Mouse (Mus musculus) T-helper 2 cell (primary cell): ENCODE results near the gene Rps11.
"Not testable (repeated sequence)": the region's sequence is repeated elsewhere in the genome, so short reads cannot be mapped to it uniquely, and the experiment has no call there.

Experiments used
- in situ Hi-C: fragments of 300-600 bp; cut with MboI, MseI; formaldehyde crosslinking; loops from one replicate; pipeline ENCODE4 v1.15.1; 2025; ENCODE audit warnings: high pct_unique_total_duplicates

The Rps11 gene

GRCm38 (mm10) chr7:45133446-45134159 is 9.4 kb upstream of the Rps11 start:
- in situ Hi-C loops, result no loop called here

- in situ Hi-C loops, result no loop called here
Measured at GRCm38 (mm10) chr7:45131850-45132249, 7.6 kb upstream of the Rps11 start.

GRCm38 (mm10) chr7:45129776-45130512 is 5.7 kb upstream of the Rps11 start:
- in situ Hi-C loops, result no loop called here

- in situ Hi-C loops, result no loop called here
Measured at GRCm38 (mm10) chr7:45129318-45129717, 5.1 kb upstream of the Rps11 start.

GRCm38 (mm10) chr7:45128624-45129246 is 4.5 kb upstream of the Rps11 start, which contains the start of gene Rpl13a:
Gene Rpl13a (minus strand): TSS chr7:45128761.
- in situ Hi-C loops, result no loop called here

GRCm38 (mm10) chr7:45127700-45128224 is 3.5 kb upstream of the Rps11 start:
- in situ Hi-C loops, result no loop called here

GRCm38 (mm10) chr7:45126844-45127699 is 2.8 kb upstream of the Rps11 start:
- in situ Hi-C loops, result no loop called here

- in situ Hi-C loops, result no loop called here
Measured at GRCm38 (mm10) chr7:45126147-45126843, 2.1 kb upstream of the Rps11 start.

- in situ Hi-C loops, result not testable (repeated sequence)
Measured at GRCm38 (mm10) chr7:45125649-45126048, 1.4 kb upstream of the Rps11 start.

- in situ Hi-C loops, result no loop called here
Measured at GRCm38 (mm10) chr7:45125144-45125600, 933 bp upstream of the Rps11 start.

GRCm38 (mm10) chr7:45123186-45123570 is 1.1 kb downstream of the Rps11 start:
- in situ Hi-C loops, result no loop called here

- in situ Hi-C loops, result no loop called here
Measured at GRCm38 (mm10) chr7:45122561-45123185, 1.6 kb downstream of the Rps11 start.

GRCm38 (mm10) chr7:45121966-45122365 is 2.3 kb downstream of the Rps11 start:
- in situ Hi-C loops, result no loop called here

- in situ Hi-C loops, result no loop called here
Measured at GRCm38 (mm10) chr7:45121404-45121803, 2.8 kb downstream of the Rps11 start.

GRCm38 (mm10) chr7:45119780-45120709 is 4.2 kb downstream of the Rps11 start:
- in situ Hi-C loops, result no loop called here

- in situ Hi-C loops, result no loop called here
Measured at GRCm38 (mm10) chr7:45118336-45118735, 5.9 kb downstream of the Rps11 start.

- in situ Hi-C loops, result no loop called here
Measured at GRCm38 (mm10) chr7:45117566-45117965, 6.7 kb downstream of the Rps11 start.

- in situ Hi-C loops, result no loop called here
Measured at GRCm38 (mm10) chr7:45113476-45113875, 10.8 kb downstream of the Rps11 start.

- in situ Hi-C loops, result no loop called here
Measured at GRCm38 (mm10) chr7:45112529-45112928, 11.7 kb downstream of the Rps11 start.
